Mouse (Mus musculus) intestine, postnatal 0 days (tissue): ENCODE results near the gene H2-Oa. TPM values are rescaled to one million over a fixed set of nuclear protein-coding genes. Genes with fewer than 3 reads are reported as not detected.
A peak's percentile ranks its signal among the peaks of the same experiment; 100 is the strongest.

ENCODE experiments used
- ATAC-seq: fragments of 200-750 bp; cut with Nextera tagmentation; 2 replicates; pipeline ENCODE4 v1.8.0; 2017; ENCODE audit warnings: mild to moderate bottlenecking, moderate TSS enrichment, moderate library complexity
- H3K27ac ChIP-seq: fragments of 300-500 bp; sonication (generic); 2 replicates; pipeline ENCODE4 v1.5.1; 2014; ENCODE audit warnings: mild to moderate bottlenecking, low read depth, low read length, moderate library complexity
- H3K27me3 ChIP-seq: fragments of 300-500 bp; sonication (generic); replicated peaks from 2 replicates; pipeline ENCODE4 v1.6.1; 2014; ENCODE audit warnings: low read length, mixed read lengths; ENCODE audit not compliant: control insufficient read depth, insufficient read depth
- H3K36me3 ChIP-seq: fragments of 300-500 bp; sonication (generic); 2 replicates; pipeline ENCODE4 v1.6.1; 2014; ENCODE audit warnings: mild to moderate bottlenecking, moderate library complexity; ENCODE audit not compliant: control insufficient read depth, insufficient read depth
- H3K4me1 ChIP-seq: fragments of 300-500 bp; sonication (generic); replicated peaks from 2 replicates; pipeline ENCODE4 v1.6.1; 2014; ENCODE audit warnings: antibody characterized with exemption, low read length, mixed read lengths; ENCODE audit not compliant: control insufficient read depth, insufficient read depth
- H3K4me2 ChIP-seq: fragments of 300-500 bp; sonication (generic); replicated peaks from 2 replicates; pipeline ENCODE4 v1.6.1; 2014; ENCODE audit warnings: low read depth, mild to moderate bottlenecking, moderate library complexity
- H3K4me3 ChIP-seq: fragments of 300-500 bp; sonication (generic); 2 replicates; pipeline ENCODE4 v1.5.1; 2014; ENCODE audit warnings: low read depth, low read length
- H3K9ac ChIP-seq: fragments of 300-500 bp; sonication (generic); 2 replicates; pipeline ENCODE4 v1.6.1; 2014; ENCODE audit warnings: mild to moderate bottlenecking, low read depth, low read length
- H3K9me3 ChIP-seq: fragments of 300-500 bp; sonication (generic); 2 replicates; pipeline ENCODE4 v1.6.1; 2016; ENCODE audit warnings: mixed run types; ENCODE audit not compliant: control insufficient read depth
- CTCF ChIP-seq: sonication (generic); IDR thresholded peaks from 2 replicates; pipeline ENCODE4 v1.5.1; 2016; ENCODE audit warnings: low read depth, mild to moderate bottlenecking, control low read depth, antibody characterized with exemption, moderate library complexity
- WGBS: fragments of 180-500 bp; shearing (Covaris S2); extraction: QIAGEN DNeasy Blood & Tissue Kit; methylation state at CpG from one replicate; pipeline ENCODE4 v1.1.7; 2014; 5-methylcytosine and 5-hydroxymethylcytosine counted together
- polyA plus RNA-seq: library from polyadenylated mRNA; unstranded; fragments of >200 nt; fragmentation: Nextera tagmentation; extraction: Ambion mirVana; gene quantifications from 2 replicates; pipeline ENCODE4 v1.2.1, GENCODE M21; 2015

Gene H2-Oa
- polyA plus RNA-seq, 1 experiment from 2014 or later: 0.25 TPM

DNA sequence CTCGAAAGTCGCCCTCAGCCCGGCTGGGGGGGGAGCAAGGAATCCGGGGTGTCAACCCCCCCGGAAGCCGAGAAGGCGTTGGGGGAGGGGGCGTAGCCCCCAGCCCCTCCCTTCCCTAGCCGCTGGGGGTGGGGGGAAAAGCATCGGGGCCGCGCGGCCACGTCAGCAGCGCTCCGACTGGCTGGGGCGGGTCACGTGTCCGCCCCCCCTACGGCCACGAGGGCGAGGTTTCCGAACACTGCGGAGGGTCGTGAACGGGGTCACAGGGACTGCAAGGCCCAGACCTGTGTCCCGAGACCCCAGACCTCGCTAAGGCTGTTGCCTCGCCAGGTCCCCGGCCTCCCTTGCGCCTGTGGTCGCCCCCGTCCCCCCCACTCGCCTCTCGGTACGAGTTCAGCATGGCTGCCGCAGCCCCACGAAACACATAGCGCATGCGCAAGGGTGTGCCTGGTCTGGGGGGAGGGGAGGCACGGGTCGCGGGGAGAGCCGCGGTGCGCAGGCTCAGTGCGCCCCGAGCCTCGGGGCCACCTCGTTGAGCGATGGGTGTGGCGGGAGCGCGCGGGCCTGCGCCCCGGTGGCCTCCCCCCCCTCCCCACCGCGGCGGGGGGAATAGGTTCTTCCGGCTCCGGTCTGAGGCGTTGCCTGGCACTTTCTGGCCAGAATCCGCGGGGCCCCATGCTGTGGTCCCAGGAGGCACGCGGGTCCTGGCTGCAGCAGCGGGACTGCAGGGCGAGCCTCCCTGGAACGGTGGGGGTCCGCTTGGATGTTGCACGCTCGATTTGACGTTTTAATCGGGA, 30.2 kb downstream of the H2-Oa start, which contains the start of gene Brd2:
TSS of gene Brd2 (minus strand) at position 447 of the 797 bp plus-strand sequence.
- Histone ChIP-seq H3K9me3 (no peaks in the 10 kb centered on the region), H3K27me3 (no peaks in the 10 kb centered on the region), H3K36me3 (peaks cover 8% of the 10 kb centered on the region; the same call in 1 of the 2 replicates), H3K27ac (peak within 1 kb of the TSS; percentile 100), H3K9ac (peak within 1 kb of the TSS; percentile 92), H3K4me1 (no peaks in the 10 kb centered on the region), H3K4me2 (peak within 1 kb of the TSS; percentile 80), H3K4me3 (peak within 1 kb of the TSS; percentile 98)
- no peak for TF ChIP-seq CTCF
- under 1% methylated on average over 72 of the region's 75 CpGs for WGBS
- ATAC-seq: peak; percentile 43

DNA sequence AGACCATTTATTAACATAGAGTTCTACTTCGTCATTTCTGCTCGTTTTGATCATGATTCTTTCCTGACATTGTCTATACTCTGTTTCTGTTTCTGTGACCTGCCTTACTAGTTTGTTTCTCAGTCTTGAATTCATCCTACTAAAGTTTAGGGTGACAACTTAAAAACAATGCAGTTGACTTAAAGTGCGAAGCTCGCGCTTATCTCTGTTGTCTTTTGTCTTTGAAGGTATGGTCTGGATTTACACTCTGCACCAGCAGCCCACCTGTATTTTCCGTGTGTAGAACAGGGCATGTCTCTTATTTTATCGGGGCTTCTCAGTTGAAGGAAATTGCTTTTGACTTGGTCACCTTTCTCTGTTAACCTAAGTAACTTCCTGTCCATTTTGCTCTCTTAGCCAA, 31.0 kb downstream of the H2-Oa start:
- peak overlapping the region; percentile 80 for H3K4me2 ChIP-seq
- peak overlapping the region; percentile 100 for H3K27ac ChIP-seq
- WGBS: under 1% methylated on average over 7 of the region's 7 CpGs
- no peak for TF ChIP-seq CTCF
- H3K4me1 ChIP-seq: peaks cover 6% of the 10 kb centered on the region
- peaks cover 8% of the 10 kb centered on the region; the same call in 1 of the 2 replicates for H3K36me3 ChIP-seq
- no peaks in the 10 kb centered on the region for H3K9me3 ChIP-seq
- ATAC-seq: no peak
- peak overlapping the region; percentile 92 for H3K9ac ChIP-seq
- H3K27me3 ChIP-seq: no peaks in the 10 kb centered on the region
- H3K4me3 ChIP-seq: peak overlapping the region; percentile 98

DNA sequence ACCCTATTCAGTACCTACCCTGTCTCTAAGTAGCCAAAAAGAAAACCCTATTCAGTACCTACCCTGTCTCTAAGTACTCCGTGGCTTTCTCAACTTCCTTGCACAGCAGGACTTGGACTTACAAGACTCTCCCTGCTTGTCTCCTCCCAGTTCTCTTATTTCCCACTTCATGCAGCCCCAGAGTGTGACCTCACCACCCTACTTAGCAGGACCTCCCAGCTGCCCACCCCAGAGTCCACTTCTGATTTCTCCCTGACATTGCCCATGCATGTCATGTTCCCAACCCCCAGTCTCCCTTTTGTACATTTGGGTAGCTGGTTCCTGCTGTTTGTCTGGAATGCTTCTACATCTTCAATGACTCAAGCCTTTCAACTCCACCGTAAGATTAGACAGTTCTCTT, 31.4 kb downstream of the H2-Oa start:
- Histone ChIP-seq H3K27ac (peak overlapping the region; percentile 100), H3K4me3 (peak overlapping the region; percentile 98), H3K4me1 (peaks cover 6% of the 10 kb centered on the region), H3K27me3 (no peaks in the 10 kb centered on the region), H3K36me3 (peaks cover 4% of the 10 kb centered on the region; the same call in 1 of the 2 replicates), H3K9ac (peak overlapping the region; percentile 92), H3K9me3 (no peaks in the 10 kb centered on the region), H3K4me2 (peak overlapping the region; percentile 80)
- no peak for TF ChIP-seq CTCF
- WGBS: 0% methylated on average over 2 of the region's 2 CpGs
- ATAC-seq: no peak

DNA sequence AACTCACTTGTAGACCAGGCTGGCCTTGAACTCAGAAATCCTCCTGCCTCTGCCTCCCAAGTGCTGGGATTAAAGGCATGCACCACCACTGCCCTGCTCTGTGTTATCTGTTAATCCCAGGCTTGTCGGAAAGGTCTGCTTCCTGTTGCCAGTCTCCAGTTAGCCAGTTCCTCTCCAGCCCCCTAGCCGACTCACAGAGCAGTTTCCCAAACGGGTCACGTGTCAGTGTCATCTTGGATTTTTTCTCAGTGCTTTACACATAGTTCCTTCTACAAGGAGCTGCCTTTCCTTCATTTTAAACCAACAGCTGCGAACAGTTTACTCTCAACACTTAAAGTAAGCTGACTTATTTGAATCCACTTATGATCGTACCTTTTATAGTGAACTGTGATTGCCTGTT, 32.5 kb downstream of the H2-Oa start:
- no peaks in the 10 kb centered on the region for H3K9me3 ChIP-seq
- no peak overlapping the region for H3K4me3 ChIP-seq
- no peak overlapping the region for H3K9ac ChIP-seq
- no peaks in the 10 kb centered on the region for H3K36me3 ChIP-seq
- peak overlapping the region; percentile 30; the same call in 1 of the 2 replicates for H3K4me2 ChIP-seq
- H3K4me1 ChIP-seq: peaks cover 6% of the 10 kb centered on the region
- ATAC-seq: no peak
- H3K27ac ChIP-seq: no peak overlapping the region
- 54% methylated on average over 6 of the region's 6 CpGs for WGBS
- no peaks in the 10 kb centered on the region for H3K27me3 ChIP-seq
- TF ChIP-seq CTCF: no peak

DNA sequence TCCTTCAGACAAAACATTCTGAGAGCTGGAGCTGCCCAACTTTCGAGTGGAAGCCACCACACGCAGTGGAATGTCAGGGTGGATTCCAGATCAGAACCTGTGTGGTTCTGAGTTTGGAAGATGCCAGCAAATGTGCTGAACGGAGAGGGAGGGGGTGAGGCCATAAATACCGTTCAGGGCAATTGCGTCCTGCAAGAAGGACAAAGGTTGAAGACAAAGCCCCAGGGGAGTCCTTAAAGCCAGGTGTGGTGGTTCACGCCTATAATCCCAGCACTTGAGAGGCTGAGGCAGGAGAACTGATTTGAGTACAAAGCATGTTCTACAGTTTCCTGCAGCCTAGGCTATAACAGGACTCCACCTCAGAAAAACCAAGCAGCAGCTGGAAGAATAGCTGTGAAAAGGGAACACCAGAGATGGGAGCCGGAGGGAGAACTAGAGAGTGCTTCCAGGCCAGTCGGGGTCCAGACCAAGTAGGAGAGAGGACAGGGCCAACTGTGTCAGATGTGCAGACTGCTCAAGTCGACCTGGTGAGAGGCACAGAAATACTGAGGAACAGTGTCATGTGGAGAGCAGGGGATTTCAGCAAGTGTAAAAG, 34.8 kb downstream of the H2-Oa start:
- Histone ChIP-seq H3K9ac (no peak overlapping the region), H3K4me1 (peaks cover 6% of the 10 kb centered on the region), H3K27me3 (no peaks in the 10 kb centered on the region), H3K36me3 (no peaks in the 10 kb centered on the region), H3K9me3 (no peaks in the 10 kb centered on the region), H3K27ac (peak overlapping the region; percentile 1; the same call in 1 of the 2 replicates), H3K4me2 (peak overlapping the region; percentile 49), H3K4me3 (no peak overlapping the region)
- no peak for ATAC-seq
- TF ChIP-seq CTCF: no peak
- WGBS: 32% methylated on average over 9 of the region's 9 CpGs

DNA sequence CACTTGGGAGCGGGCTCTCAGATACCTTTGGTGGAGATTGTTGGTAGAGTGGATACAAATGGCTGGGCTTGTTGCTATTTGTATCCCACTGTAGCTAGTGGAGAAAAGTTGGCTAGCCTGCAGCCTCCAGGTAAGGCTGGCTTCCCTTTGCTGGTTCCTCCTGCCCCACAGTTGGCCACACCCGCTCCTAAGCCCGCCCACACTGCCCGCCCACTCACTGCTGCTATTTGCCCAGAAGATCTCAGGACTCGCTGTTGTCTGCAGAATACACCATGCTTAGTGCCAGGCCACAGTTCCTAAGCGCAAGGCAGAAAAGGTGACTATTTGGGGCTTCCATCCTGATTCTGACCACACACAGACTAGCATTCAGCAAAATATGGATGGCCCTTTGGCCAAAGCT, 35.3 kb downstream of the H2-Oa start:
- no peak for TF ChIP-seq CTCF
- peaks cover 6% of the 10 kb centered on the region for H3K4me1 ChIP-seq
- no peaks in the 10 kb centered on the region for H3K9me3 ChIP-seq
- H3K9ac ChIP-seq: no peak overlapping the region
- H3K27ac ChIP-seq: peak overlapping the region; percentile 1; the same call in 1 of the 2 replicates
- 21% methylated on average over 6 of the region's 6 CpGs for WGBS
- H3K4me2 ChIP-seq: peak overlapping the region; percentile 49
- peak; percentile 31 for ATAC-seq
- H3K36me3 ChIP-seq: no peaks in the 10 kb centered on the region
- H3K4me3 ChIP-seq: no peak overlapping the region
- H3K27me3 ChIP-seq: no peaks in the 10 kb centered on the region
